Mouse (Mus musculus) limb, embryonic 14.5 days (tissue): Measurements from ENCODE around the gene Rarb. TPM values are rescaled to one million over a fixed set of nuclear protein-coding genes. Genes with fewer than 3 reads are reported as not detected.

Experiments
- ATAC-seq: fragments of 200-750 bp; cut with Nextera tagmentation; 2 replicates; pipeline ENCODE4 v1.8.0; 2017; ENCODE audit warnings: low read depth, moderate number of reproducible peaks, moderate TSS enrichment; ENCODE audit not compliant: low FRiP score
- DNase-seq: peaks from one replicate; pipeline ENCODE4 v3.0.0-alpha.2; 2015; ENCODE audit warnings: low spot score
- H3K27ac ChIP-seq: fragments of 300-500 bp; sonication (generic); replicated peaks from 2 replicates; pipeline ENCODE4 v1.5.1; 2014; ENCODE audit warnings: low read depth, mild to moderate bottlenecking, low read length, moderate library complexity, mixed read lengths
- H3K27me3 ChIP-seq: fragments of 300-500 bp; sonication (generic); 2 replicates; pipeline ENCODE4 v1.6.1; 2014; ENCODE audit warnings: low read length, mixed read lengths; ENCODE audit not compliant: control insufficient read depth, insufficient read depth
- H3K36me3 ChIP-seq: fragments of 300-500 bp; sonication (generic); 2 replicates; pipeline ENCODE4 v1.6.1; 2014; ENCODE audit warnings: mild to moderate bottlenecking, low read length, moderate library complexity, mixed read lengths; ENCODE audit not compliant: control insufficient read depth, insufficient read depth
- H3K4me1 ChIP-seq: fragments of 300-500 bp; sonication (generic); 2 replicates; pipeline ENCODE4 v1.6.1; 2014; ENCODE audit warnings: antibody characterized with exemption, low read length, mixed read lengths; ENCODE audit not compliant: control insufficient read depth, insufficient read depth
- H3K4me2 ChIP-seq: fragments of 300-500 bp; sonication (generic); replicated peaks from 2 replicates; pipeline ENCODE4 v1.6.1; 2014; ENCODE audit warnings: low read depth, mild to moderate bottlenecking, low read length, moderate library complexity; ENCODE audit not compliant: severe bottlenecking
- H3K4me3 ChIP-seq: fragments of 300-500 bp; sonication (generic); replicated peaks from 2 replicates; pipeline ENCODE4 v1.5.1; 2014; ENCODE audit warnings: low read length
- H3K9ac ChIP-seq: fragments of 300-500 bp; sonication (generic); 2 replicates; pipeline ENCODE4 v1.6.1; 2014; ENCODE audit warnings: mild to moderate bottlenecking, low read depth, low read length, moderate library complexity; ENCODE audit not compliant: severe bottlenecking
- H3K9me3 ChIP-seq: fragments of 300-500 bp; sonication (generic); 2 replicates; pipeline ENCODE4 v1.6.1; 2016; ENCODE audit warnings: low read length; ENCODE audit not compliant: control insufficient read depth
- POLR2A ChIP-seq: fragments of 200-500 bp; IDR thresholded peaks from 2 replicates; pipeline ENCODE4 v1.8.0; 2012; ENCODE audit warnings: inconsistent platforms, mild to moderate bottlenecking, moderate library complexity, borderline replicate concordance; ENCODE audit not compliant: insufficient read depth, insufficient read length; ENCODE audit errors: extremely low read depth
- WGBS: fragments of 180-500 bp; shearing (Covaris S2); extraction: QIAGEN DNeasy Blood & Tissue Kit; methylation state at CpG from one replicate; pipeline ENCODE4 v1.1.7; 2014; 5-methylcytosine and 5-hydroxymethylcytosine counted together
- polyA plus RNA-seq, 2 experiments: library from polyadenylated mRNA; depleted of rRNA in 1 of 2; stranded (reverse) in 1 of 2; unstranded in 1 of 2; fragments of >200 nt; fragmentation: Nextera tagmentation in 1 of 2; extraction: Ambion mirVana in 1 of 2; gene quantifications; 2 replicates each; pipeline versions ENCODE4 v1.2.1 to v1.2.3; 2012 to 2014

The Rarb gene
- polyA plus RNA-seq, 2 experiments: 14.6 to 17.4 TPM

GRCm38 (mm10) chr14:16480621-16481020 lies 338.3 kb downstream of the Rarb start:
- Histone ChIP-seq H3K4me1 (peaks cover 13% of the 10 kb centered on the region), H3K4me3 (no peak overlapping the region), H3K4me2 (no peak overlapping the region), H3K9ac (no peak overlapping the region), H3K27me3 (no peaks in the 10 kb centered on the region), H3K36me3 (no peaks in the 10 kb centered on the region), H3K9me3 (no peaks in the 10 kb centered on the region), H3K27ac (no peak overlapping the region)
- DNase-seq (no peak), ATAC-seq (no peak)
- TF ChIP-seq POLR2A: no peak
- WGBS: 58% methylated on average over 6 of the region's 6 CpGs

GRCm38 (mm10) chr14:16479521-16479920 lies 339.4 kb downstream of the Rarb start:
- DNase-seq: no peak
- ATAC-seq: no peak
- H3K27ac ChIP-seq: no peak overlapping the region
- peaks cover 12% of the 10 kb centered on the region for H3K4me1 ChIP-seq
- H3K4me2 ChIP-seq: no peak overlapping the region
- no peak overlapping the region for H3K4me3 ChIP-seq
- TF ChIP-seq POLR2A: no peak
- no peaks in the 10 kb centered on the region for H3K27me3 ChIP-seq
- no peaks in the 10 kb centered on the region for H3K36me3 ChIP-seq
- whole genome bisulfite sequencing: 82% methylated on average over 2 of the region's 2 CpGs
- no peak overlapping the region for H3K9ac ChIP-seq
- no peaks in the 10 kb centered on the region for H3K9me3 ChIP-seq

DNA sequence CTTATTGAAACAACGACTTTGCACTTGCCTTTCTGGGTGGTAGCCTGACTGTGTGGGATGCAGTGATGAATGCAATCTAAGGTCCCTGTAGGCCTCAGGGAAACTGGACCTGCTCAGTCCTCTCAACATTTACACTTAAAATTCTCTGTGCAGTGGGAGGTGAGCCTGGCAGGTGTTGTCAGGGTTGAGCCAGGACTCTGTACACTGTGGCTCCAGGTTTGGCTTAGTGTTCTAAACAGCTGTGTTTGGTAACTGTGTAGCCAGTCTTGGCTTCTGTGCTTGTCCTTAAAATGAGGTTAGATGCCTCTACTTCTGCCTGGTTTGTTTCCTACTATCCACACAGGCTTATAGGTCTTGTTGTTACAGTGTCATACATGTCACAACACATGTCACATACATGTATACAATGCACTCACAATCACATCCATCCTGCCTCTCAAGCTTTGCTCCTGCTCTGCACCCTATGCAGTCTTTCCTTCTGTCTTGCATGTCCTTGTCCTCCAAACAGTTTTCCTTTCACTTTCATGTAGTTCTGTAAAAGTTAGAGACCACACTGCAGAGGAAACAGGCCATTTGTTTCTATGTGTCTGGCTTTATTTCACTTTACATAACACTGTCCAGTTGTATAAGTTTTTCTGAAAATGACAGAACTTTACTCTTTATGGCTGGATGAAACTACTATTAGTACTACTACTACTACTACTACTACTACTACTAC lies 340.2 kb downstream of the Rarb start:
- WGBS: 94% methylated on average over 1 of the region's 1 CpGs
- Histone ChIP-seq H3K9me3 (no peaks in the 10 kb centered on the region), H3K27ac (no peak overlapping the region), H3K36me3 (no peaks in the 10 kb centered on the region), H3K27me3 (no peaks in the 10 kb centered on the region), H3K4me3 (no peak overlapping the region), H3K4me2 (no peak overlapping the region), H3K9ac (no peak overlapping the region), H3K4me1 (peaks cover 4% of the 10 kb centered on the region)
- DNase-seq: no peak
- TF ChIP-seq POLR2A: no peak
- ATAC-seq: no peak

DNA sequence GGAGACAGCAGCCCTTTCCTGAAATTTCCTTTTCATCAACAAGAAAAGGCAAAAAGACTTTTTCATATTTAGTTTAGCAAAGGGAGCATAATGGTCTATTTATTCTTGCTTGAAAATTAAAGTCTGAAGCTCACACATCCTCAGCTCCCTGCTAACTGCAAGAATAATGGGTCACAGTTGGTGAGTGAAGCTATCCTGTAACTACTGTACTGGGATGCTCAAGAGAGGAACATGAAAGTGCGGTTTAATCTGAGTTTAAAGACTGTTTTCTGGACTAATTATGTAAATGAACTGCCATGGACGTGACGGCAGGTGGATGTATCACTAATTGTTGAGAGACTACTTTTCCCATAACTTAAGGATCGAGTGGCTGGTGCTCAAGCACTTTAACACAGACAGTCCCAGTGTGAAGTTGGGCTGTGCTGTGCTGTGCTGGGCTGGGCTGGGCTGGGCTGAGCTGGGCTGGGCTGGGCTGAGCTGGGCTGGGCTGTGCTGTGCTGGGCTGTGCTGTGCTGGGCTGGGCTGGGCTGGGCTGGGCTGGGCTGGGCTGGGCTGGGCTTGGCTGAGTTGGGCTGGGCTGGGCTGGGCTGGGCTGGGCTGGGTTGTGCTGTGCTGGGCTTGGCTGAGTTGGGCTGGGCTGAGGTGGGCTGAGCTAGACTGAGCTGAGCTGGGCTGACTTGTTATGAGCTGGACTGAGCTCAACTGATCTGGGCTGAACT lies 370.5 kb downstream of the Rarb start:
- Histone ChIP-seq H3K36me3 (no peaks in the 10 kb centered on the region), H3K4me1 (0 out of 2 replicates have a peak, but pooled peaks cover 3% of the 10 kb centered on the region), H3K4me2 (no peak overlapping the region), H3K4me3 (no peak overlapping the region), H3K27ac (no peak overlapping the region), H3K9me3 (no peaks in the 10 kb centered on the region), H3K27me3 (no peaks in the 10 kb centered on the region), H3K9ac (no peak overlapping the region)
- WGBS: 23% methylated on average over 4 of the region's 4 CpGs
- DNase-seq (peak; percentile 62), ATAC-seq (peak; percentile 73)
- TF ChIP-seq POLR2A: no peak

DNA sequence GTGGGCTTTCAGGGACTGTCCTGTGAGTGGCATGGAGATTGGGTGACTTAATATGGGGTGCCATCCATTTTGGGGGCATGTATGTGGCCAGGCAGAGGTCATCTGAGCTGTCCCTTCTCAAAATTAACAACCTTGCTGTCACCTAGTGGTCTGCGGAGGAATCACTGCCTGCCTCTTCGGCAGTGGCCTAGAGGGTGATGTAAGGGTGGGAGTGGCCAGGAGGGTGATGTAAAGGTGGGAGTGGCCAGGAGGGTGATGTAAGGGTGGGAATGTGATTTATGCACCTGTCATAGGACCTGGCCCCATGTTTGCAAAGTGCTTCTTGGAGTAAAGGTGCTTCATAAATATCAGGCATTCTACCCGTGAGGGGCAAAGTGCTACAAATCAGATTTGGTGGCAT lies 371.4 kb downstream of the Rarb start:
- 32% methylated on average over 3 of the region's 3 CpGs for WGBS
- Histone ChIP-seq H3K9ac (no peak overlapping the region), H3K4me1 (0 out of 2 replicates have a peak, but pooled peaks cover 3% of the 10 kb centered on the region), H3K36me3 (no peaks in the 10 kb centered on the region; the same call in 1 of the 2 replicates), H3K27ac (no peak overlapping the region), H3K4me3 (no peak overlapping the region), H3K27me3 (no peaks in the 10 kb centered on the region), H3K9me3 (no peaks in the 10 kb centered on the region), H3K4me2 (no peak overlapping the region)
- no peak for TF ChIP-seq POLR2A
- ATAC-seq: no peak
- no peak for DNase-seq
